Mouse (Mus musculus) lung, postnatal 0 days (tissue): ENCODE data around the gene Kdm2b. TPM values are rescaled to one million over a fixed set of nuclear protein-coding genes. Genes with fewer than 3 reads are reported as not detected.
A peak's percentile ranks its signal among the peaks of the same experiment; 100 is the strongest.

Experiments
- ATAC-seq: fragments of 200-750 bp; cut with Nextera tagmentation; 2 replicates; pipeline ENCODE4 v1.8.0; 2017; ENCODE audit warnings: moderate library complexity
- DNase-seq: peaks from one replicate; pipeline ENCODE4 v3.0.0-alpha.2; 2016; ENCODE audit warnings: low spot score
- H3K27ac ChIP-seq: fragments of 300-500 bp; sonication (generic); 2 replicates; pipeline ENCODE4 v1.5.1; 2014; ENCODE audit warnings: antibody characterized with exemption, mild to moderate bottlenecking, low read length, mixed read lengths
- H3K27me3 ChIP-seq: fragments of 300-500 bp; sonication (generic); replicated peaks from 2 replicates; pipeline ENCODE4 v1.6.1; 2014; ENCODE audit warnings: low read length, mixed read lengths; ENCODE audit not compliant: insufficient read depth
- H3K36me3 ChIP-seq: fragments of 300-500 bp; sonication (generic); 2 replicates; pipeline ENCODE4 v1.6.1; 2014; ENCODE audit warnings: low read length, mixed read lengths; ENCODE audit not compliant: insufficient read depth
- H3K4me1 ChIP-seq: fragments of 300-500 bp; sonication (generic); 2 replicates; pipeline ENCODE4 v1.6.1; 2014; ENCODE audit warnings: antibody characterized with exemption, low read depth, low read length, mixed read lengths; ENCODE audit not compliant: insufficient read depth
- H3K4me2 ChIP-seq: fragments of 300-500 bp; sonication (generic); replicated peaks from 2 replicates; pipeline ENCODE4 v1.6.1; 2014; ENCODE audit warnings: low read depth, mild to moderate bottlenecking, low read length, moderate library complexity, mixed read lengths
- H3K4me3 ChIP-seq: fragments of 300-500 bp; sonication (generic); 2 replicates; pipeline ENCODE4 v1.5.1; 2014; ENCODE audit warnings: low read depth, low read length
- H3K9ac ChIP-seq: fragments of 300-500 bp; sonication (generic); replicated peaks from 2 replicates; pipeline ENCODE4 v1.6.1; 2014; ENCODE audit warnings: low read depth, mild to moderate bottlenecking
- H3K9me3 ChIP-seq: fragments of 300-500 bp; sonication (generic); 2 replicates; pipeline ENCODE4 v1.6.1; 2016; ENCODE audit warnings: low read length, mixed read lengths
- CTCF ChIP-seq: IDR thresholded peaks from 2 replicates; pipeline ENCODE4 v1.5.1; 2016; ENCODE audit warnings: antibody characterized with exemption, mild to moderate bottlenecking
- EP300 ChIP-seq: IDR thresholded peaks from 2 replicates; pipeline ENCODE4 v1.6.1; 2016; ENCODE audit warnings: antibody characterized with exemption, mild to moderate bottlenecking, control low read depth
- WGBS: fragments of 180-500 bp; shearing (Covaris S2); extraction: QIAGEN DNeasy Blood & Tissue Kit; methylation state at CpG from one replicate; pipeline ENCODE4 v1.1.7; 2014; 5-methylcytosine and 5-hydroxymethylcytosine counted together
- polyA plus RNA-seq: library from polyadenylated mRNA; unstranded; fragments of >200 nt; fragmentation: Nextera tagmentation; extraction: Ambion mirVana; gene quantifications from 2 replicates; pipeline ENCODE4 v1.2.1, GENCODE M21; 2015

Kdm2b gene
- polyA plus RNA-seq, 1 experiment from 2014 or later, result 12.2 TPM

DNA sequence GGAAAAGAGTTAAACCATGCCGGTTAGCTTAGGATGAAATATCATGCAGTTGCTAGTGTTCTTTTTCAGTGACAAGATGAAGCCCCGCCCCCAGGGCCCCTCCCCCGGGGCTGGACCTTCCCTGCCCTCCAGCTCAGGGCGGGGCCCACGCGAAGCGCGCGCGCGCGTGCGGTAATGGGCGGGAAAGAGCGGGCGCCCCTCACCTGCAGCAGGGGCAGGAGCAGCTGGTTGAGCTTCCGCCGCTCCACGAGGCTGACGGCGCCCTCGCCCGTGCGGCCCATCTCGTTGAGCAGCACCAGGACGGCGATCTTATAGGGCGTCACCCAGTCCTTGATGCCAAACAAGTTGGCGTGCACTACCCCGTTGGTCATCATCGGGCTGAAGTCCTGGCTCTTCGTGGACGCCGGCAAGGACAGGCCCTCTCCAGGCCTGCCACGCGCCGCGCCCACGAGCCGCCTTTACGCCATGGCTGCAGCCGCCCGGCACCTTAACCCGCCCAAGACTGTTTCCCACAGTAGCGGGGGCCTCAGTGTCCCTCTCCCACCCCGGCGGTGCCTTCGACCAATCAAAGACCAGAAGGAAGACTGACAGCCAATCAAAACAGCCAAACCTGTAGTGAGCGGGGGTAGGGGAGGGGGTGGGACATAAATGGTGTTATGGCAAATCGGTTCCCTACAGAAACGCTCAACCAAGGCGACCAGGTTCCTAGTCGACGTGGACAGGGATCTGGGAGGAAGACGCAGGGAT, 168.7 kb downstream of the Kdm2b start, which contains the start of gene Anapc5:
Gene Anapc5 (minus strand): TSS at position 563 of the 747 bp plus-strand sequence.
- Histone ChIP-seq H3K9me3 (no peaks in the 10 kb centered on the region), H3K27me3 (no peaks in the 10 kb centered on the region), H3K4me1 (no peaks in the 10 kb centered on the region; the same call in 1 of the 2 replicates), H3K4me3 (peak within 1 kb of the TSS; percentile 90), H3K4me2 (peak within 1 kb of the TSS; percentile 58), H3K9ac (peak within 1 kb of the TSS; percentile 63), H3K36me3 (peaks cover 18% of the 10 kb centered on the region), H3K27ac (peak within 1 kb of the TSS; percentile 91)
- TF ChIP-seq CTCF (no peak; the same call in 1 of the 2 replicates), EP300 (peak; percentile 56)
- DNase-seq, result peak; percentile 98
- WGBS, result under 1% methylated on average over 50 of the region's 55 CpGs
- ATAC-seq, result peak; percentile 99

Other genes with a start within 250 kb of the Kdm2b start
- 29.2 and 29.6 TPM in 2 replicates for gene Camkk2, start 210.4 kb downstream of the Kdm2b start, polyA plus RNA-seq
- gene Anapc5, start 168.5 kb downstream of the Kdm2b start, polyA plus RNA-seq, result 166 and 180 TPM in 2 replicates
- 24.3 and 24.7 TPM in 2 replicates for gene Rnf34, start 139.8 kb downstream of the Kdm2b start, polyA plus RNA-seq
- 54.7 and 55.2 TPM in 2 replicates for gene Orai1, start 25.3 kb upstream of the Kdm2b start, polyA plus RNA-seq
- 5.3 and 8.3 TPM in 2 replicates for gene Morn3, start 57.2 kb upstream of the Kdm2b start, polyA plus RNA-seq
- gene Tmem120b, start 78.6 kb upstream of the Kdm2b start, polyA plus RNA-seq, result 11.9 and 12.2 TPM in 2 replicates
- gene Rhof, start 142.9 kb upstream of the Kdm2b start, polyA plus RNA-seq, result 12.4 and 16.8 TPM in 2 replicates
- gene Setd1b, start 152.4 kb upstream of the Kdm2b start, polyA plus RNA-seq, result 6.2 and 7.2 TPM in 2 replicates
- gene Psmd9, start 179.6 kb upstream of the Kdm2b start, polyA plus RNA-seq, result 61.3 and 62.0 TPM in 2 replicates
- gene Hpd, start 192.9 kb upstream of the Kdm2b start, polyA plus RNA-seq, result 0.19 TPM in 1 of 2 replicates, not detected in the other